Mouse (Mus musculus) stomach, postnatal 0 days (tissue): ENCODE results near the gene Smarcd3.

Experiments used
- CTCF ChIP-seq: IDR thresholded peaks from 2 replicates; pipeline ENCODE4 v1.5.1; 2016; ENCODE audit warnings: antibody characterized with exemption, low read depth, mild to moderate bottlenecking, moderate library complexity
- EP300 ChIP-seq: optimal IDR thresholded peaks from 2 replicates; pipeline ENCODE3; 2016; ENCODE audit warnings: antibody characterized with exemption

GRCm38 (mm10) chr5:24595261-24595660 is 28.9 kb downstream of the Smarcd3 start:
- TF ChIP-seq CTCF (no peak), EP300 (no peak)
